Mouse (Mus musculus): ENCODE data around the gene Steap1. TPM values are rescaled to one million over a fixed set of nuclear protein-coding genes. Genes with fewer than 3 reads are reported as not detected.

Gene Steap1
- polyA plus RNA-seq, 1 experiment from 2014 or later, result 5.4 TPM

- H3K27me3 ChIP-seq (ENCODE audit: control insufficient read depth, insufficient read depth, low read length), result no peaks in the 10 kb centered on the region
- no peaks in the 10 kb centered on the region for H3K36me3 ChIP-seq (ENCODE audit: control insufficient read depth, insufficient read depth, low read length)
- no peaks in the 10 kb centered on the region for H3K4me1 ChIP-seq (ENCODE audit: control insufficient read depth, insufficient read depth, low read length)
- H3K4me3 ChIP-seq (ENCODE audit: low read depth, low read length), result no peak overlapping the region
- no peak overlapping the region for H3K4me2 ChIP-seq (ENCODE audit: low read depth)
- WGBS, result 84% methylated on average over 7 of the region's 7 CpGs
- no peak overlapping the region for H3K9ac ChIP-seq (ENCODE audit: low read length)
- H3K9me3 ChIP-seq (ENCODE audit: control insufficient read depth, low read length), result no peaks in the 10 kb centered on the region
- ATAC-seq (ENCODE audit: insufficient read depth, low FRiP score, low TSS enrichment), result no peak
- no peak for DNase-seq (ENCODE audit: low spot score)
- no peak overlapping the region for H3K27ac ChIP-seq (ENCODE audit: low read depth, low read length)
These were observed 26.9 kb downstream of the Steap1 start for GRCm38 (mm10) chr5:5722217-5722616.

GRCm38 (mm10) chr5:5711032-5711431 lies 38.1 kb downstream of the Steap1 start:
- 90% methylated on average over 4 of the region's 4 CpGs for WGBS
- no peak overlapping the region for H3K9ac ChIP-seq (ENCODE audit: low read length)
- DNase-seq (ENCODE audit: low spot score) (no peak), ATAC-seq (ENCODE audit: insufficient read depth, low FRiP score, low TSS enrichment) (no peak)
- no peaks in the 10 kb centered on the region for H3K36me3 ChIP-seq (ENCODE audit: control insufficient read depth, insufficient read depth, low read length)
- H3K4me1 ChIP-seq (ENCODE audit: control insufficient read depth, insufficient read depth, low read length), result no peaks in the 10 kb centered on the region
- no peaks in the 10 kb centered on the region for H3K9me3 ChIP-seq (ENCODE audit: control insufficient read depth, low read length)
- no peak overlapping the region for H3K4me2 ChIP-seq (ENCODE audit: low read depth)
- no peak overlapping the region for H3K4me3 ChIP-seq (ENCODE audit: low read depth, low read length)
- H3K27ac ChIP-seq (ENCODE audit: low read depth, low read length), result no peak overlapping the region
- H3K27me3 ChIP-seq (ENCODE audit: control insufficient read depth, insufficient read depth, low read length), result no peaks in the 10 kb centered on the region

- Histone ChIP-seq H3K4me2 (ENCODE audit: low read depth) (no peak overlapping the region), H3K9me3 (ENCODE audit: control insufficient read depth, low read length) (no peaks in the 10 kb centered on the region), H3K27ac (ENCODE audit: low read depth, low read length) (no peak overlapping the region), H3K4me3 (ENCODE audit: low read depth, low read length) (no peak overlapping the region), H3K9ac (ENCODE audit: low read length) (no peak overlapping the region), H3K4me1 (ENCODE audit: control insufficient read depth, insufficient read depth, low read length) (no peaks in the 10 kb centered on the region), H3K27me3 (ENCODE audit: control insufficient read depth, insufficient read depth, low read length) (no peaks in the 10 kb centered on the region), H3K36me3 (ENCODE audit: control insufficient read depth, insufficient read depth, low read length) (no peaks in the 10 kb centered on the region)
- DNase-seq (ENCODE audit: low spot score) (no peak), ATAC-seq (ENCODE audit: insufficient read depth, low FRiP score, low TSS enrichment) (no peak; the same call in 1 of the 2 replicates)
- 59% methylated on average over 13 of the region's 13 CpGs for WGBS
These were observed 41.5 kb downstream of the Steap1 start for GRCm38 (mm10) chr5:5707341-5708278.

- DNase-seq (ENCODE audit: low spot score) (no peak), ATAC-seq (ENCODE audit: insufficient read depth, low FRiP score, low TSS enrichment) (no peak)
- no peak overlapping the region for H3K9ac ChIP-seq (ENCODE audit: low read length)
- 23% methylated on average over 2 of the region's 2 CpGs for WGBS
- H3K36me3 ChIP-seq (ENCODE audit: control insufficient read depth, insufficient read depth, low read length), result no peaks in the 10 kb centered on the region
- no peak overlapping the region for H3K4me3 ChIP-seq (ENCODE audit: low read depth, low read length)
- no peaks in the 10 kb centered on the region for H3K4me1 ChIP-seq (ENCODE audit: control insufficient read depth, insufficient read depth, low read length)
- H3K4me2 ChIP-seq (ENCODE audit: low read depth), result no peak overlapping the region
- no peaks in the 10 kb centered on the region for H3K27me3 ChIP-seq (ENCODE audit: control insufficient read depth, insufficient read depth, low read length)
- no peaks in the 10 kb centered on the region for H3K9me3 ChIP-seq (ENCODE audit: control insufficient read depth, low read length)
- H3K27ac ChIP-seq (ENCODE audit: low read depth, low read length), result no peak overlapping the region
These were observed 44.1 kb downstream of the Steap1 start for GRCm38 (mm10) chr5:5705019-5705418.

- ATAC-seq (ENCODE audit: insufficient read depth, low FRiP score, low TSS enrichment), result no peak
- Histone ChIP-seq H3K27ac (ENCODE audit: low read depth, low read length) (no peak overlapping the region), H3K4me3 (ENCODE audit: low read depth, low read length) (no peak overlapping the region), H3K4me2 (ENCODE audit: low read depth) (no peak overlapping the region), H3K9ac (ENCODE audit: low read length) (no peak overlapping the region), H3K4me1 (ENCODE audit: control insufficient read depth, insufficient read depth, low read length) (no peaks in the 10 kb centered on the region), H3K36me3 (ENCODE audit: control insufficient read depth, insufficient read depth, low read length) (no peaks in the 10 kb centered on the region), H3K27me3 (ENCODE audit: control insufficient read depth, insufficient read depth, low read length) (no peaks in the 10 kb centered on the region), H3K9me3 (ENCODE audit: control insufficient read depth, low read length) (no peaks in the 10 kb centered on the region)
- 85% methylated on average over 2 of the region's 2 CpGs for WGBS
- DNase-seq (ENCODE audit: low spot score), result no peak
These were observed 48.7 kb downstream of the Steap1 start for GRCm38 (mm10) chr5:5700386-5700785.

- DNase-seq (ENCODE audit: low spot score) (no peak), ATAC-seq (ENCODE audit: insufficient read depth, low FRiP score, low TSS enrichment) (no peak)
- Histone ChIP-seq H3K9ac (ENCODE audit: low read length) (no peak overlapping the region), H3K27ac (ENCODE audit: low read depth, low read length) (no peak overlapping the region), H3K27me3 (ENCODE audit: control insufficient read depth, insufficient read depth, low read length) (no peaks in the 10 kb centered on the region), H3K4me1 (ENCODE audit: control insufficient read depth, insufficient read depth, low read length) (no peaks in the 10 kb centered on the region), H3K9me3 (ENCODE audit: control insufficient read depth, low read length) (no peaks in the 10 kb centered on the region), H3K36me3 (ENCODE audit: control insufficient read depth, insufficient read depth, low read length) (no peaks in the 10 kb centered on the region), H3K4me2 (ENCODE audit: low read depth) (no peak overlapping the region), H3K4me3 (ENCODE audit: low read depth, low read length) (no peak overlapping the region)
- WGBS, result 72% methylated on average over 3 of the region's 3 CpGs
These were observed 50.3 kb downstream of the Steap1 start for GRCm38 (mm10) chr5:5698830-5699229.

- DNase-seq (ENCODE audit: low spot score), result no peak
- Histone ChIP-seq H3K27ac (ENCODE audit: low read depth, low read length) (no peak overlapping the region), H3K9ac (ENCODE audit: low read length) (no peak overlapping the region), H3K27me3 (ENCODE audit: control insufficient read depth, insufficient read depth, low read length) (0 out of 2 replicates have a peak, but pooled peaks cover 3% of the 10 kb centered on the region), H3K4me1 (ENCODE audit: control insufficient read depth, insufficient read depth, low read length) (no peaks in the 10 kb centered on the region), H3K9me3 (ENCODE audit: control insufficient read depth, low read length) (no peaks in the 10 kb centered on the region), H3K4me3 (ENCODE audit: low read depth, low read length) (no peak overlapping the region), H3K4me2 (ENCODE audit: low read depth) (no peak overlapping the region), H3K36me3 (ENCODE audit: control insufficient read depth, insufficient read depth, low read length) (no peaks in the 10 kb centered on the region)
- 86% methylated on average over 5 of the region's 5 CpGs for WGBS
- ATAC-seq (ENCODE audit: insufficient read depth, low FRiP score, low TSS enrichment), result no peak
These were observed 53.7 kb downstream of the Steap1 start for GRCm38 (mm10) chr5:5695401-5695942.

GRCm38 (mm10) chr5:5693956-5694653 lies 55.0 kb downstream of the Steap1 start, which contains the start of gene Steap2:
TSS of gene Steap2 (minus strand) at chr5:5694578.
- Histone ChIP-seq H3K4me2 (ENCODE audit: low read depth) (peak within 1 kb of the TSS; percentile 77), H3K9me3 (ENCODE audit: control insufficient read depth, low read length) (no peaks in the 10 kb centered on the region), H3K9ac (ENCODE audit: low read length) (peak within 1 kb of the TSS; percentile 85), H3K27me3 (ENCODE audit: control insufficient read depth, insufficient read depth, low read length) (0 out of 2 replicates have a peak, but pooled peaks cover 3% of the 10 kb centered on the region), H3K27ac (ENCODE audit: low read depth, low read length) (no peak within 1 kb of the TSS), H3K36me3 (ENCODE audit: control insufficient read depth, insufficient read depth, low read length) (no peaks in the 10 kb centered on the region), H3K4me3 (ENCODE audit: low read depth, low read length) (peak within 1 kb of the TSS; percentile 76), H3K4me1 (ENCODE audit: control insufficient read depth, insufficient read depth, low read length) (no peaks in the 10 kb centered on the region)
- peak; percentile 87 for ATAC-seq (ENCODE audit: insufficient read depth, low FRiP score, low TSS enrichment)
- WGBS, result under 1% methylated on average over 41 of the region's 66 CpGs
- peak; percentile 77 for DNase-seq (ENCODE audit: low spot score)
